In the genomic region with DNA sequence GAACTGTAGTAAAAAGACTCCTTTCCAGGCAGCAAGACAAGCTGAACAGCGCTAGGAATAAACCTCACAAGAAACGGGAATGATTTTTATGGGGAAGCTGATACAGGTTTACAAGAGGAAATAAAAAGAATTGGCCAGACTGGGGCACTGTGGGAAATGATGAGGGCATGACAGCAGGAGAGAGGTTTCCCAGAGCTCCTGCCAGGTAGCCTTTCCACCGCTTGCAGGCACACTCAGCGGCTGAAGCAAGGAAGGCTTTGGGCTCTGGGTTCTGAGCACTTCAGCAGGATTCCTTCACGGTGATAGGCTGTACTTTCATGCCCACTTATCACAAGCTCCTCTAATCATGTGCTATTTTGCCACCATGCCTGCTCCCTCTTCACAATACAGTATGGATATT, we compare ENCODE assay signal across 17 mouse cellular contexts.
A peak's percentile ranks its signal among the peaks of the same experiment; 100 is the strongest.
DNase-seq lines count a peak whose midpoint lies in the region; ATAC-seq and TF ChIP-seq lines count a peak whose summit lies in the region.
"Had no signal": no experiment of that assay in that cellular context is flagged by ENCODE, and none has a peak within 500 bp of the region (broad histone marks: within the 10 kb centered on the region; RNA-seq: fewer than 3 reads in every experiment).

No protein-coding gene starts in this region.

- H3K27ac ChIP-seq in midbrain, embryonic 15.5 days, result peak overlapping the region; percentile 26; the same call in 1 of the 2 replicates
- H3K27ac ChIP-seq in midbrain, embryonic 11.5 days (ENCODE audit: low read depth, low read length), result no peak overlapping the region
- H3K27ac ChIP-seq in midbrain, postnatal 0 days (ENCODE audit: low read depth, low read length), result peak overlapping the region; percentile 14
- H3K27ac ChIP-seq: embryonic facial prominence, embryonic 12.5 days; forebrain, embryonic 12.5 days; hindbrain, embryonic 10.5 days; hindbrain, embryonic 14.5 days; intestine, embryonic 15.5 days had no signal

- no peak overlapping the region for H3K9ac ChIP-seq in midbrain, embryonic 15.5 days
- H3K9ac ChIP-seq in midbrain, embryonic 11.5 days (ENCODE audit: low read length), result no peak overlapping the region
- no peak overlapping the region for H3K9ac ChIP-seq in midbrain, postnatal 0 days (replicated peaks; ENCODE audit: low read length, poor library complexity, severe bottlenecking)
- H3K9ac ChIP-seq: embryonic facial prominence, embryonic 12.5 days; forebrain, embryonic 12.5 days; forebrain, postnatal 0 days; heart, embryonic 12.5 days; hindbrain, embryonic 14.5 days; intestine, embryonic 15.5 days had no signal

- no peaks in the 10 kb centered on the region for H3K9me3 ChIP-seq in midbrain, embryonic 15.5 days
- no peaks in the 10 kb centered on the region for H3K9me3 ChIP-seq in midbrain, embryonic 11.5 days (ENCODE audit: control insufficient read depth, low read length)
- H3K9me3 ChIP-seq in midbrain, postnatal 0 days (ENCODE audit: low read length), result no peaks in the 10 kb centered on the region
- H3K9me3 ChIP-seq: embryonic facial prominence, embryonic 12.5 days; forebrain, embryonic 12.5 days; heart, embryonic 12.5 days; hindbrain, embryonic 10.5 days; intestine, embryonic 15.5 days had no signal

- WGBS in midbrain, embryonic 15.5 days, result 63% methylated on average over 5 of the region's 5 CpGs
- 77% methylated on average over 5 of the region's 5 CpGs for WGBS in midbrain, embryonic 11.5 days
- 56% methylated on average over 5 of the region's 5 CpGs for WGBS in midbrain, postnatal 0 days

- no peaks in the 10 kb centered on the region for H3K27me3 ChIP-seq in midbrain, embryonic 15.5 days (replicated peaks)
- no peaks in the 10 kb centered on the region for H3K27me3 ChIP-seq in midbrain, embryonic 11.5 days (ENCODE audit: control insufficient read depth, insufficient read depth, low read length)
- no peaks in the 10 kb centered on the region for H3K27me3 ChIP-seq in midbrain, postnatal 0 days (ENCODE audit: insufficient read depth, low read length)
- H3K27me3 ChIP-seq: embryonic facial prominence, embryonic 12.5 days; forebrain, embryonic 12.5 days; intestine, embryonic 15.5 days had no signal

- no peaks in the 10 kb centered on the region for H3K36me3 ChIP-seq in midbrain, embryonic 15.5 days (replicated peaks)
- no peaks in the 10 kb centered on the region for H3K36me3 ChIP-seq in midbrain, embryonic 11.5 days (ENCODE audit: control insufficient read depth, insufficient read depth, low read length)
- no peaks in the 10 kb centered on the region for H3K36me3 ChIP-seq in midbrain, postnatal 0 days (ENCODE audit: insufficient read depth, low read length)
- H3K36me3 ChIP-seq: embryonic facial prominence, embryonic 12.5 days; forebrain, embryonic 12.5 days; heart, embryonic 12.5 days; hindbrain, embryonic 10.5 days; intestine, embryonic 15.5 days had no signal

- H3K4me2 ChIP-seq in midbrain, embryonic 15.5 days, result no peak overlapping the region
- no peak overlapping the region for H3K4me2 ChIP-seq in midbrain, embryonic 11.5 days
- no peak overlapping the region for H3K4me2 ChIP-seq in midbrain, postnatal 0 days (ENCODE audit: low read depth, low read length, poor library complexity, severe bottlenecking)
- H3K4me2 ChIP-seq: embryonic facial prominence, embryonic 12.5 days; forebrain, embryonic 12.5 days; heart, embryonic 12.5 days; hindbrain, embryonic 14.5 days; intestine, embryonic 15.5 days had no signal

- H3K4me3 ChIP-seq in midbrain, embryonic 15.5 days, result no peak overlapping the region
- H3K4me3 ChIP-seq in midbrain, embryonic 11.5 days (ENCODE audit: low read depth, low read length), result no peak overlapping the region
- H3K4me3 ChIP-seq in midbrain, postnatal 0 days (ENCODE audit: low read depth, low read length), result no peak overlapping the region
- H3K4me3 ChIP-seq: embryonic facial prominence, embryonic 12.5 days; forebrain, embryonic 12.5 days; heart, embryonic 12.5 days; hindbrain, embryonic 10.5 days; intestine, embryonic 15.5 days had no signal

- no peak for ATAC-seq in midbrain, embryonic 15.5 days (replicated peaks)
- ATAC-seq in midbrain, embryonic 11.5 days (ENCODE audit: low FRiP score), result no peak
- no peak for ATAC-seq in midbrain, postnatal 0 days (ENCODE audit: low FRiP score)
- ATAC-seq: forebrain, postnatal 0 days; intestine, embryonic 15.5 days had no signal

- TF ChIP-seq CTCF in midbrain, postnatal 0 days (IDR thresholded peaks at IDR 0.05), result no peak

- no peak for DNase-seq in midbrain, embryonic 11.5 days (ENCODE audit: low spot score, missing footprints)
- peak; percentile 20 for DNase-seq in cerebellum, adult 11-12 months
- DNase-seq in cerebellum, adult 9-10 months, result peak; percentile 39
- DNase-seq in midbrain, postnatal 0 days (ENCODE audit: low spot score), result no peak
- DNase-seq in heart, adult 11 months, result no peak
- no peak for DNase-seq in ovary, adult 18-20 months (ENCODE audit: low spot score)
- no peak for DNase-seq in spleen, postnatal 10 days (ENCODE audit: low spot score in 2 of 2)
- DNase-seq: adrenal gland, adult 8-10 months; forebrain, postnatal 0 days; gastrocnemius, postnatal 14 days had no signal

- peaks cover 4% of the 10 kb centered on the region for H3K4me1 ChIP-seq in midbrain, embryonic 15.5 days
- no peaks in the 10 kb centered on the region for H3K4me1 ChIP-seq in midbrain, embryonic 11.5 days (ENCODE audit: control insufficient read depth, insufficient read depth, low read length)
- peaks cover 3% of the 10 kb centered on the region; the same call in 1 of the 2 replicates for H3K4me1 ChIP-seq in midbrain, postnatal 0 days (ENCODE audit: insufficient read depth, low read length)
- H3K4me1 ChIP-seq: intestine, embryonic 15.5 days had no signal

Comparison
In these comparisons a context has a peak if more than half of its experiments do, and no peak if none do; other contexts are left out.
1. DNase-seq: peak in cerebellum, adult 11-12 months (single experiment) and cerebellum, adult 9-10 months (single experiment); none in midbrain, embryonic 11.5 days (single experiment), midbrain, postnatal 0 days (single experiment), heart, adult 11 months (single experiment), ovary, adult 18-20 months (single experiment) and spleen, postnatal 10 days (0 of 2).